Mouse (Mus musculus) olfactory bulb, adult 2 months (tissue): ENCODE measurements at regions not wholly inside any gene's neighbourhood (a gene's known extent, or its start where the extent isn't known, plus 50 kb on each side); places are given as distances from the start of the nearest gene placed in this dataset.

Experiments used
- CTCF ChIP-seq: fragments of 200-500 bp; IDR thresholded peaks from 2 replicates; pipeline ENCODE4 v1.5.1; 2012; ENCODE audit warnings: low read depth, mild to moderate bottlenecking, low read length, moderate library complexity; ENCODE audit not compliant: insufficient read depth
- POLR2A ChIP-seq: fragments of 200-500 bp; IDR thresholded peaks from 2 replicates; pipeline ENCODE4 v1.6.1; 2012; ENCODE audit warnings: mild to moderate bottlenecking, low read depth, low read length, moderate library complexity; ENCODE audit not compliant: insufficient read depth

GRCm38 (mm10) chr11:79806417-79806816, 155.8 kb downstream of the Utp6 start:
- TF ChIP-seq CTCF (no peak), POLR2A (no peak)
